Mouse (Mus musculus) small intestine, adult 2 months (tissue): ENCODE data around the gene Def8.

ENCODE experiments used
- CTCF ChIP-seq: fragments of 200-500 bp; IDR thresholded peaks from 2 replicates; pipeline ENCODE4 v1.5.1; 2012; ENCODE audit warnings: low read depth, mild to moderate bottlenecking, control low read depth, inconsistent platforms, low read length, moderate library complexity, mixed read lengths; ENCODE audit not compliant: insufficient replicate concordance, insufficient read length; ENCODE audit errors: extremely low read depth
- POLR2A ChIP-seq: fragments of 200-500 bp; IDR thresholded peaks from 2 replicates; pipeline ENCODE4 v1.6.1; 2012; ENCODE audit warnings: low read depth, mild to moderate bottlenecking, control low read depth, inconsistent platforms, low read length, moderate library complexity

DNA sequence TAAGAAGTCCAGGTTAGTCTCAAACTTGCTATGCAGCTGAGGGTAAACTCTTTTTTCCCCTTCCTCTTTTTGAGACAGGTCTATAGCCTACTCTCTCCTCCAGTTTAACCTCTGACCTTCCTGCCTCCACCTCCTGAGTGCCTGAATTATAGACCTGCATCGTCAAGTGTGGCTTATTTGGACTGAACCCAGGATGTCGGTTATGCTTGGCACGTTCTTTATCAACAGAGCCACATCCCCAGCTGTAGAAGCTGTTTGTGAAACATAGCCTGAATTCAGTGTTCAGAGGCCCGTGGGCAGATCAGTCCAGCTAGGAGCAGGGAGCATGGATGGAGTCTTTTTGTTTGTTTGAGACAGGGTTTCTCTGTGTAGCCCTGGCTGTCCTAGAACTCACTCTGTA, 28.8 kb downstream of the Def8 start:
- no peak for TF ChIP-seq CTCF
- TF ChIP-seq POLR2A = no peak
